Mouse (Mus musculus): ENCODE data around the gene Fam69b. TPM values are rescaled to one million over a fixed set of nuclear protein-coding genes. Genes with fewer than 3 reads are reported as not detected.

Gene Fam69b
- total and polyA plus RNA-seq, 2 experiments, result 0.09 to 0.60 TPM

GRCm38 (mm10) chr2:26639083-26639482 lies 10.8 kb downstream of the Fam69b start:
- Histone ChIP-seq H3K27me3 (ENCODE audit: control insufficient read depth, insufficient read depth, low read length) (no peaks in the 10 kb centered on the region), H3K4me1 (ENCODE audit: control insufficient read depth, insufficient read depth, low read length) (peaks cover 5% of the 10 kb centered on the region; the same call in 1 of the 2 replicates), H3K27ac (replicated peaks; ENCODE audit: insufficient read depth, low read depth, low read length) (no peak overlapping the region), H3K9ac (ENCODE audit: low read depth, low read length) (peak overlapping the region; percentile 44; the same call in 1 of the 2 replicates), H3K79me2 (ENCODE audit: control insufficient read depth, insufficient read depth, low read length) (peaks cover 3% of the 10 kb centered on the region; the same call in 1 of the 2 replicates), H3K36me3 (ENCODE audit: control insufficient read depth, insufficient read depth, low read length) (peaks cover 17% of the 10 kb centered on the region), H3K4me3 (ENCODE audit: insufficient read depth, low read depth, low read length) (peak overlapping the region; percentile 29; the same call in 1 of the 2 replicates)
- DNase-seq (ENCODE audit: extremely low read depth, low read depth, low spot score), result peak; percentile 70
- TF ChIP-seq POLR2A (IDR thresholded peaks at IDR 0.05; ENCODE audit: extremely low read depth, insufficient read depth, low read length) (no peak), CTCF (IDR thresholded peaks at IDR 0.05; ENCODE audit: low read depth, low read length) (peak; percentile 77)
- 7% methylated on average over 8 of the region's 8 CpGs for WGBS

GRCm38 (mm10) chr2:26639838-26640830 lies 11.9 kb downstream of the Fam69b start:
- Histone ChIP-seq H3K27me3 (ENCODE audit: control insufficient read depth, insufficient read depth, low read length) (no peaks in the 10 kb centered on the region), H3K4me3 (ENCODE audit: insufficient read depth, low read depth, low read length) (peak overlapping the region; percentile 74), H3K9ac (ENCODE audit: low read depth, low read length) (peak overlapping the region; percentile 84), H3K4me1 (ENCODE audit: control insufficient read depth, insufficient read depth, low read length) (peaks cover 5% of the 10 kb centered on the region; the same call in 1 of the 2 replicates), H3K36me3 (ENCODE audit: control insufficient read depth, insufficient read depth, low read length) (peaks cover 17% of the 10 kb centered on the region), H3K27ac (replicated peaks; ENCODE audit: insufficient read depth, low read depth, low read length) (peak overlapping the region; percentile 53), H3K79me2 (ENCODE audit: control insufficient read depth, insufficient read depth, low read length) (peaks cover 3% of the 10 kb centered on the region; the same call in 1 of the 2 replicates)
- TF ChIP-seq CTCF (IDR thresholded peaks at IDR 0.05; ENCODE audit: low read depth, low read length) (peak; percentile 92), POLR2A (IDR thresholded peaks at IDR 0.05; ENCODE audit: extremely low read depth, insufficient read depth, low read length) (peak; percentile 87)
- WGBS, result 6% methylated on average over 49 of the region's 49 CpGs
- DNase-seq (ENCODE audit: extremely low read depth, low read depth, low spot score), result peak; percentile 81

GRCm38 (mm10) chr2:26641006-26641647 lies 12.9 kb downstream of the Fam69b start:
- H3K4me1 ChIP-seq (ENCODE audit: control insufficient read depth, insufficient read depth, low read length), result peaks cover 5% of the 10 kb centered on the region; the same call in 1 of the 2 replicates
- 86% methylated on average over 7 of the region's 7 CpGs for WGBS
- peaks cover 3% of the 10 kb centered on the region; the same call in 1 of the 2 replicates for H3K79me2 ChIP-seq (ENCODE audit: control insufficient read depth, insufficient read depth, low read length)
- TF ChIP-seq CTCF (IDR thresholded peaks at IDR 0.05; ENCODE audit: low read depth, low read length) (no peak), POLR2A (IDR thresholded peaks at IDR 0.05; ENCODE audit: extremely low read depth, insufficient read depth, low read length) (no peak)
- no peak for DNase-seq (ENCODE audit: extremely low read depth, low read depth, low spot score)
- H3K36me3 ChIP-seq (ENCODE audit: control insufficient read depth, insufficient read depth, low read length), result peaks cover 16% of the 10 kb centered on the region
- H3K9ac ChIP-seq (ENCODE audit: low read depth, low read length), result no peak overlapping the region
- H3K4me3 ChIP-seq (ENCODE audit: insufficient read depth, low read depth, low read length), result no peak overlapping the region
- H3K27me3 ChIP-seq (ENCODE audit: control insufficient read depth, insufficient read depth, low read length), result no peaks in the 10 kb centered on the region
- H3K27ac ChIP-seq (replicated peaks; ENCODE audit: insufficient read depth, low read depth, low read length), result no peak overlapping the region

- Histone ChIP-seq H3K9ac (ENCODE audit: low read depth, low read length) (no peak overlapping the region), H3K27ac (replicated peaks; ENCODE audit: insufficient read depth, low read depth, low read length) (no peak overlapping the region), H3K79me2 (ENCODE audit: control insufficient read depth, insufficient read depth, low read length) (peaks cover 3% of the 10 kb centered on the region; the same call in 1 of the 2 replicates), H3K4me3 (ENCODE audit: insufficient read depth, low read depth, low read length) (no peak overlapping the region), H3K36me3 (ENCODE audit: control insufficient read depth, insufficient read depth, low read length) (no peaks in the 10 kb centered on the region), H3K27me3 (ENCODE audit: control insufficient read depth, insufficient read depth, low read length) (no peaks in the 10 kb centered on the region), H3K4me1 (ENCODE audit: control insufficient read depth, insufficient read depth, low read length) (no peaks in the 10 kb centered on the region)
- TF ChIP-seq CTCF (IDR thresholded peaks at IDR 0.05; ENCODE audit: low read depth, low read length), result peak; percentile 25; the same call in 1 of the 2 replicates
- no peak for TF ChIP-seq POLR2A (IDR thresholded peaks at IDR 0.05; ENCODE audit: extremely low read depth, insufficient read depth, low read length)
- DNase-seq (ENCODE audit: extremely low read depth, low read depth, low spot score), result peak; percentile 15
- WGBS, result 56% methylated on average over 2 of the region's 2 CpGs
Observed at GRCm38 (mm10) chr2:26643942-26644341, 15.7 kb downstream of the Fam69b start.

GRCm38 (mm10) chr2:26646643-26647293 lies 18.5 kb downstream of the Fam69b start:
- WGBS, result 14% methylated on average over 3 of the region's 3 CpGs
- H3K4me1 ChIP-seq (ENCODE audit: control insufficient read depth, insufficient read depth, low read length), result no peaks in the 10 kb centered on the region
- H3K79me2 ChIP-seq (ENCODE audit: control insufficient read depth, insufficient read depth, low read length), result no peaks in the 10 kb centered on the region
- no peaks in the 10 kb centered on the region for H3K27me3 ChIP-seq (ENCODE audit: control insufficient read depth, insufficient read depth, low read length)
- H3K27ac ChIP-seq (replicated peaks; ENCODE audit: insufficient read depth, low read depth, low read length), result no peak overlapping the region
- DNase-seq (ENCODE audit: extremely low read depth, low read depth, low spot score), result peak; percentile 63
- H3K4me3 ChIP-seq (ENCODE audit: insufficient read depth, low read depth, low read length), result no peak overlapping the region; the same call in 1 of the 2 replicates
- no peak overlapping the region for H3K9ac ChIP-seq (ENCODE audit: low read depth, low read length)
- H3K36me3 ChIP-seq (ENCODE audit: control insufficient read depth, insufficient read depth, low read length), result no peaks in the 10 kb centered on the region
- no peak for TF ChIP-seq POLR2A (IDR thresholded peaks at IDR 0.05; ENCODE audit: extremely low read depth, insufficient read depth, low read length)
- peak; percentile 100 for TF ChIP-seq CTCF (IDR thresholded peaks at IDR 0.05; ENCODE audit: low read depth, low read length)

Measured in liver, adult 2 months (tissue).